Mouse (Mus musculus): Measurements from ENCODE around the gene Kank4. TPM values are rescaled to one million over a fixed set of nuclear protein-coding genes. Genes with fewer than 3 reads are reported as not detected.

Gene Kank4
- polyA plus RNA-seq, 1 experiment from 2014 or later = 0.95 TPM

- H3K4me3 ChIP-seq (replicated peaks; ENCODE audit: low read length) = no peak overlapping the region
- H3K27me3 ChIP-seq (ENCODE audit: control insufficient read depth, insufficient read depth, low read length) = no peaks in the 10 kb centered on the region
- H3K4me2 ChIP-seq (replicated peaks) = no peak overlapping the region
- DNase-seq (ENCODE audit: low spot score) (no peak), ATAC-seq (ENCODE audit: low FRiP score) (no peak)
- no peak overlapping the region for H3K9ac ChIP-seq
- no peaks in the 10 kb centered on the region for H3K36me3 ChIP-seq (replicated peaks; ENCODE audit: control insufficient read depth, insufficient read depth)
- no peak overlapping the region for H3K27ac ChIP-seq
- H3K4me1 ChIP-seq (replicated peaks; ENCODE audit: control insufficient read depth, insufficient read depth, low read length) = peaks cover 6% of the 10 kb centered on the region; the same call in 1 of the 2 replicates
- no peaks in the 10 kb centered on the region for H3K9me3 ChIP-seq (ENCODE audit: control insufficient read depth, low read length)
- WGBS = 48% methylated on average over 1 of the region's 1 CpGs
These were observed 26.6 kb downstream of the Kank4 start for GRCm38 (mm10) chr4:98790721-98791120.

DNA sequence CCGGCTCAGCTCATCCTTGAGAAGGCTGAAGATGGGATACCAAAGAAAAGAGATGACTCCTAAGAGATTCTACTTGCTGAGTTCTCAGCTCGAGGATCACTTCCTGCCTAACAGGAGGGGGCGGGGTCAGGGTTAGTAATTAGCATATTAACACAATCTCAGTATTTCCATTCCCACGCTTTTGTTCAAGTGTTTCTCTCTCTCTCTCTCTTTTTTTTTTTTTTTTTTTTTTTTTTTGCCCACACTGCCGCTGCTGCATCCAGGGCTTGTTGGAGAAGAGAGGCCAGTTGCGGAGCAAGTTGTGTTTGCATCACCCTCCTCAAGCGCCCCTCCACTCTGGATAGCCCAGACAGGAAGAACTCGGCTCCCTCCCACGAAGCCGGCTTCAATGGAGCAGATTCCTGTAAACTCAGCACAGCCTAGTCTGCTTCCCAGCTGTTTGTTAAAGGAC, 27.5 kb downstream of the Kank4 start:
- DNase-seq (ENCODE audit: low spot score) (peak; percentile 54), ATAC-seq (ENCODE audit: low FRiP score) (no peak)
- peak overlapping the region; percentile 34 for H3K9ac ChIP-seq
- H3K36me3 ChIP-seq (replicated peaks; ENCODE audit: control insufficient read depth, insufficient read depth) = no peaks in the 10 kb centered on the region
- peaks cover 6% of the 10 kb centered on the region; the same call in 1 of the 2 replicates for H3K4me1 ChIP-seq (replicated peaks; ENCODE audit: control insufficient read depth, insufficient read depth, low read length)
- H3K4me2 ChIP-seq (replicated peaks) = peak overlapping the region; percentile 49
- H3K27ac ChIP-seq = peak overlapping the region; percentile 43; the same call in 1 of the 2 replicates
- WGBS = 8% methylated on average over 10 of the region's 10 CpGs
- H3K27me3 ChIP-seq (ENCODE audit: control insufficient read depth, insufficient read depth, low read length) = no peaks in the 10 kb centered on the region
- H3K9me3 ChIP-seq (ENCODE audit: control insufficient read depth, low read length) = no peaks in the 10 kb centered on the region
- peak overlapping the region; percentile 14; the same call in 1 of the 2 replicates for H3K4me3 ChIP-seq (replicated peaks; ENCODE audit: low read length)

DNA sequence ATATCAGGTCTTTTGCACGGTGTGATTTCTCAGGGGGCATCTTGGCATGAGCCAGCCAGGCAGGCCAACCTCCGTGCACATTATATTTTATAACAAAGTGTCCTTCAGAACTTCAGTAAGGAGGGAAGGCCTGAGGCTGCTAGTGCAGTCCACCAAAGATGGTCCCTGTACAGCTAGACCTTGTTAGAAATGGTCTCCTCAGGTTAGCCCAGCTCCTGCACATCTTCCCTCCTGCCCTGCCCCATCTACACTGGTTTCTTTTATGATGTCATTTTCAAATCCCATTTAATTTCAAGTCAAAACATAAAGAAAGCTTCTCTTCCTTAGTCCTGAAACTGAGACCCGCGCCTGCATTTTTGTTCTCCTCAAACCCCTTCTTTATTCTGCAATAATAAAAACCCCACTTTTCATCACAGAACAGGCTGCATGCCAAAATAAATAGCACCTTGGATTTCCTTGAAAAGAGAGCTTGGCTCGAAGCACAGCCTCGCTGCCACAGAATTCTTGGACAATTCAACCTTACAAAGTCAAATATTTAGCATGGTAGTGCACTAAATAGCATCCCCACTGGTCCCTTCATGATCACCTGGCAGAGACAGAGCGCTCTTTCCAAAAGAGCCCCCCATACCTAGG, 28.1 kb downstream of the Kank4 start:
- Histone ChIP-seq H3K9ac (no peak overlapping the region), H3K4me1 (replicated peaks; ENCODE audit: control insufficient read depth, insufficient read depth, low read length) (peaks cover 6% of the 10 kb centered on the region; the same call in 1 of the 2 replicates), H3K36me3 (replicated peaks; ENCODE audit: control insufficient read depth, insufficient read depth) (no peaks in the 10 kb centered on the region), H3K27me3 (ENCODE audit: control insufficient read depth, insufficient read depth, low read length) (no peaks in the 10 kb centered on the region), H3K4me2 (replicated peaks) (peak overlapping the region; percentile 49), H3K4me3 (replicated peaks; ENCODE audit: low read length) (peak overlapping the region; percentile 14; the same call in 1 of the 2 replicates), H3K27ac (no peak overlapping the region), H3K9me3 (ENCODE audit: control insufficient read depth, low read length) (no peaks in the 10 kb centered on the region)
- DNase-seq (ENCODE audit: low spot score) (no peak), ATAC-seq (ENCODE audit: low FRiP score) (no peak)
- WGBS = 49% methylated on average over 7 of the region's 7 CpGs

- H3K4me2 ChIP-seq (replicated peaks) = no peak overlapping the region
- H3K27me3 ChIP-seq (ENCODE audit: control insufficient read depth, insufficient read depth, low read length) = no peaks in the 10 kb centered on the region
- no peak for DNase-seq (ENCODE audit: low spot score)
- peaks cover 6% of the 10 kb centered on the region; the same call in 1 of the 2 replicates for H3K4me1 ChIP-seq (replicated peaks; ENCODE audit: control insufficient read depth, insufficient read depth, low read length)
- no peak overlapping the region for H3K9ac ChIP-seq
- H3K4me3 ChIP-seq (replicated peaks; ENCODE audit: low read length) = no peak overlapping the region
- no peaks in the 10 kb centered on the region for H3K9me3 ChIP-seq (ENCODE audit: control insufficient read depth, low read length)
- WGBS = 15% methylated on average over 3 of the region's 3 CpGs
- no peak for ATAC-seq (ENCODE audit: low FRiP score)
- H3K27ac ChIP-seq = no peak overlapping the region
- no peaks in the 10 kb centered on the region for H3K36me3 ChIP-seq (replicated peaks; ENCODE audit: control insufficient read depth, insufficient read depth)
These were observed 31.1 kb downstream of the Kank4 start for GRCm38 (mm10) chr4:98786281-98786680.

DNA sequence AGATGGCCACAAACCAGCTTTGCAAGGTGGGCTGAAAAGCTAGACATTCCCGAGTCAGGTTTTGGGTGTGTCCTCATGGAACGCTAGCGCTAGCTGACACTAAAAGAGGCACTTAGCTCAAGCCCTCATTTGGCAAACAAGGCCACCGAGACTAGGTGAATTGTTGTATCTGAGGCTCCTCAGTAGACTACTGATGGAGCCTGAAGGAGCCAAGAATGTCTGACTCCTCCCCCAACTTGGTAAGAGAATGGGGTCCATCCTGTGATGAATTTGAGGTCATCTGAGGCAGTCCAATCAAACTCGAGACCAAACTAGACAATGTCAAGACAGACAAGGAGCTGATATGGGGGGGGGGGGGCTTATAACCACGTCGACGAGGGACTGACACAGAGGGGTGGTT, 31.5 kb downstream of the Kank4 start:
- no peak overlapping the region for H3K4me3 ChIP-seq (replicated peaks; ENCODE audit: low read length)
- peaks cover 6% of the 10 kb centered on the region; the same call in 1 of the 2 replicates for H3K4me1 ChIP-seq (replicated peaks; ENCODE audit: control insufficient read depth, insufficient read depth, low read length)
- H3K9me3 ChIP-seq (ENCODE audit: control insufficient read depth, low read length) = no peaks in the 10 kb centered on the region
- no peak for ATAC-seq (ENCODE audit: low FRiP score)
- H3K27ac ChIP-seq = no peak overlapping the region
- H3K36me3 ChIP-seq (replicated peaks; ENCODE audit: control insufficient read depth, insufficient read depth) = no peaks in the 10 kb centered on the region
- no peaks in the 10 kb centered on the region for H3K27me3 ChIP-seq (ENCODE audit: control insufficient read depth, insufficient read depth, low read length)
- no peak overlapping the region for H3K4me2 ChIP-seq (replicated peaks)
- no peak overlapping the region for H3K9ac ChIP-seq
- DNase-seq (ENCODE audit: low spot score) = no peak
- 45% methylated on average over 8 of the region's 8 CpGs for WGBS

- H3K9ac ChIP-seq = no peak overlapping the region
- H3K27me3 ChIP-seq (ENCODE audit: control insufficient read depth, insufficient read depth, low read length) = no peaks in the 10 kb centered on the region; the same call in none of the 2 replicates
- no peaks in the 10 kb centered on the region for H3K9me3 ChIP-seq (ENCODE audit: control insufficient read depth, low read length)
- H3K27ac ChIP-seq = no peak overlapping the region
- WGBS = 13% methylated on average over 16 of the region's 16 CpGs
- DNase-seq (ENCODE audit: low spot score) (no peak), ATAC-seq (ENCODE audit: low FRiP score) (no peak)
- no peaks in the 10 kb centered on the region; the same call in 1 of the 2 replicates for H3K4me1 ChIP-seq (replicated peaks; ENCODE audit: control insufficient read depth, insufficient read depth, low read length)
- H3K4me2 ChIP-seq (replicated peaks) = peak overlapping the region; percentile 33
- H3K4me3 ChIP-seq (replicated peaks; ENCODE audit: low read length) = no peak overlapping the region
- H3K36me3 ChIP-seq (replicated peaks; ENCODE audit: control insufficient read depth, insufficient read depth) = no peaks in the 10 kb centered on the region
These were observed 39.1 kb downstream of the Kank4 start for GRCm38 (mm10) chr4:98778219-98778618.

GRCm38 (mm10) chr4:98777464-98777863, 39.9 kb downstream of the Kank4 start:
- H3K36me3 ChIP-seq (replicated peaks; ENCODE audit: control insufficient read depth, insufficient read depth) = no peaks in the 10 kb centered on the region
- no peak overlapping the region for H3K9ac ChIP-seq
- no peaks in the 10 kb centered on the region; the same call in none of the 2 replicates for H3K27me3 ChIP-seq (ENCODE audit: control insufficient read depth, insufficient read depth, low read length)
- H3K4me1 ChIP-seq (replicated peaks; ENCODE audit: control insufficient read depth, insufficient read depth, low read length) = no peaks in the 10 kb centered on the region; the same call in 1 of the 2 replicates
- 92% methylated on average over 6 of the region's 6 CpGs for WGBS
- H3K4me3 ChIP-seq (replicated peaks; ENCODE audit: low read length) = no peak overlapping the region
- H3K9me3 ChIP-seq (ENCODE audit: control insufficient read depth, low read length) = no peaks in the 10 kb centered on the region
- no peak overlapping the region for H3K4me2 ChIP-seq (replicated peaks)
- DNase-seq (ENCODE audit: low spot score) (no peak), ATAC-seq (ENCODE audit: low FRiP score) (no peak)
- no peak overlapping the region for H3K27ac ChIP-seq

- Histone ChIP-seq H3K36me3 (replicated peaks; ENCODE audit: control insufficient read depth, insufficient read depth) (no peaks in the 10 kb centered on the region), H3K4me3 (replicated peaks; ENCODE audit: low read length) (no peak overlapping the region), H3K4me2 (replicated peaks) (no peak overlapping the region), H3K9me3 (ENCODE audit: control insufficient read depth, low read length) (no peaks in the 10 kb centered on the region), H3K27ac (no peak overlapping the region), H3K4me1 (replicated peaks; ENCODE audit: control insufficient read depth, insufficient read depth, low read length) (no peaks in the 10 kb centered on the region; the same call in 1 of the 2 replicates), H3K27me3 (ENCODE audit: control insufficient read depth, insufficient read depth, low read length) (no peaks in the 10 kb centered on the region; the same call in none of the 2 replicates), H3K9ac (no peak overlapping the region)
- DNase-seq (ENCODE audit: low spot score) (no peak), ATAC-seq (ENCODE audit: low FRiP score) (no peak)
- 89% methylated on average over 10 of the region's 10 CpGs for WGBS
These were observed 40.5 kb downstream of the Kank4 start for GRCm38 (mm10) chr4:98776721-98777427.

DNA sequence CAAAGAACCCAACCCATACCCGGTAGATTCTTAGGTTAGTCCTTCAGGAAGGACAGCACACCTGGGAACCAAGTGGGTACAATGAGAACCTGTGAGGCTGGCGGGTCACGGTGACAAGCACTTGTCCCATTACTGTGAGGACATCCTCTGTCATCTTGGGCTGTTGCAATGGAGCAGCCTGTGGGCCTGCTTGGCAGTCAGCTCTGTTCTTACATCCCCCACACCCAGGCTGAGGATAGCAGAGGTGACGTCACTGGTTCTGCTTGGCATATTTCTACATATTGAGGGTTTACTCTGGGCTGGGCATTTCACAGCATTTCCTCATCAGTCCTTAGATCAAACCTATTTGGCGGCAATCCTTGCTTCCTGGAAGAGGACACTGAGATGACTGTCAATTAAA, 43.6 kb downstream of the Kank4 start:
- no peak overlapping the region for H3K4me2 ChIP-seq (replicated peaks)
- H3K36me3 ChIP-seq (replicated peaks; ENCODE audit: control insufficient read depth, insufficient read depth) = no peaks in the 10 kb centered on the region
- H3K27me3 ChIP-seq (ENCODE audit: control insufficient read depth, insufficient read depth, low read length) = no peaks in the 10 kb centered on the region
- 93% methylated on average over 5 of the region's 5 CpGs for WGBS
- no peak overlapping the region for H3K27ac ChIP-seq
- no peaks in the 10 kb centered on the region for H3K9me3 ChIP-seq (ENCODE audit: control insufficient read depth, low read length)
- no peak overlapping the region for H3K4me3 ChIP-seq (replicated peaks; ENCODE audit: low read length)
- no peak overlapping the region for H3K9ac ChIP-seq
- DNase-seq (ENCODE audit: low spot score) (no peak), ATAC-seq (ENCODE audit: low FRiP score) (no peak)
- no peaks in the 10 kb centered on the region; the same call in 1 of the 2 replicates for H3K4me1 ChIP-seq (replicated peaks; ENCODE audit: control insufficient read depth, insufficient read depth, low read length)

Measured in hindbrain, embryonic 14.5 days (tissue).